Mouse (Mus musculus): Measurements from ENCODE around the gene Dynlrb1. TPM values are rescaled to one million over a fixed set of nuclear protein-coding genes. Genes with fewer than 3 reads are reported as not detected.

The Dynlrb1 gene
- polyA plus RNA-seq, 1 experiment from 2014 or later = 361 TPM

Other genes starting within 250 kb of the Dynlrb1 start
- gene Gm14226, start 218.3 kb upstream of the Dynlrb1 start, polyA plus RNA-seq (2016; fragmentation: Nextera tagmentation; extraction: Ambion mirVana) = 0.94 and 0.95 TPM in 2 replicates
- gene Ahcy, start 162.0 kb upstream of the Dynlrb1 start, polyA plus RNA-seq (2016; fragmentation: Nextera tagmentation; extraction: Ambion mirVana) = 48.6 and 50.9 TPM in 2 replicates
- gene Itch, start 103.0 kb upstream of the Dynlrb1 start, polyA plus RNA-seq (2016; fragmentation: Nextera tagmentation; extraction: Ambion mirVana) = 43.2 and 44.2 TPM in 2 replicates
- 228 and 252 TPM in 2 replicates for gene Map1lc3a, start 39.8 kb downstream of the Dynlrb1 start, polyA plus RNA-seq (2016; fragmentation: Nextera tagmentation; extraction: Ambion mirVana)
- 56.1 and 56.2 TPM in 2 replicates for gene Pigu, start 120.9 kb downstream of the Dynlrb1 start, polyA plus RNA-seq (2016; fragmentation: Nextera tagmentation; extraction: Ambion mirVana)
- 137 and 138 TPM in 2 replicates for gene Trp53inp2, start 144.5 kb downstream of the Dynlrb1 start, polyA plus RNA-seq (2016; fragmentation: Nextera tagmentation; extraction: Ambion mirVana)
- gene Ncoa6, start 237.4 kb downstream of the Dynlrb1 start, polyA plus RNA-seq (2016; fragmentation: Nextera tagmentation; extraction: Ambion mirVana) = 19.2 and 21.7 TPM in 2 replicates

Data from heart, embryonic 12.5 days (tissue).